Mouse (Mus musculus) cerebellum, adult 2 months (tissue): ENCODE data around the gene Heg1.

Experiments
- CTCF ChIP-seq: fragments of 200-500 bp; IDR thresholded peaks from 2 replicates; pipeline ENCODE4 v1.5.1; 2011; ENCODE audit warnings: low read depth, mild to moderate bottlenecking, control low read depth, low read length, moderate library complexity, borderline replicate concordance; ENCODE audit not compliant: insufficient read depth
- POLR2A ChIP-seq: fragments of 200-500 bp; IDR thresholded peaks from 2 replicates; pipeline ENCODE4 v1.6.1; 2011; ENCODE audit warnings: low read length, control low read depth, borderline replicate concordance; ENCODE audit not compliant: insufficient read depth

DNA sequence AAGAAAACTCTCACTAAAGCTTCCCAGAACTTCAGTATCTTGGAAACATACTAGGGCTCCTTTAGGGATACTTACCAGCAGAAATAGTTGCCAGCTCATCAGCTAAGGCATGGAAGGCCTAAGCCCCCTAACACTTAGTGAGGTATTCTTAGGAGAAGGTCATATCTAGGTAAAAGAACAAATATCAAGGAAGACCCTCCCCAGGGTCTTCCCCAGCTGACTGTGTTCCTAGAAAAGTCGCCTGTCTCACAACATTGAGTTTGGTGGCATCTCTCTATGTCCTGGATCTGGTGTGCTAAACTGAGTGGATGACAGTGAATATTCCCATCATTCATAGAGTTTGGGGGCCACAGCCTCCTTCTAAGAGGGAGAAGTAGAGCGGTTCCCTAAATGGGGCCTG, 13.2 kb upstream of the Heg1 start:
- TF ChIP-seq CTCF (no peak), POLR2A (no peak)
